Mouse (Mus musculus) limb, embryonic 13.5 days (tissue): ENCODE data around the gene Zfhx3. TPM values are rescaled to one million over a fixed set of nuclear protein-coding genes. Genes with fewer than 3 reads are reported as not detected.
A peak's percentile ranks its signal among the peaks of the same experiment; 100 is the strongest.

Experiments used
- ATAC-seq: fragments of 200-750 bp; cut with Nextera tagmentation; 2 replicates; pipeline ENCODE4 v1.8.0; 2017; ENCODE audit warnings: low read depth, moderate number of reproducible peaks, moderate TSS enrichment; ENCODE audit not compliant: low FRiP score
- H3K27ac ChIP-seq: fragments of 300-500 bp; sonication (generic); 2 replicates; pipeline ENCODE4 v1.5.1; 2015; ENCODE audit warnings: inconsistent platforms, mild to moderate bottlenecking, moderate library complexity
- H3K27me3 ChIP-seq: fragments of 300-500 bp; sonication (generic); 2 replicates; pipeline ENCODE4 v1.6.1; 2015; ENCODE audit warnings: mild to moderate bottlenecking, inconsistent platforms
- H3K36me3 ChIP-seq: fragments of 300-500 bp; sonication (generic); 2 replicates; pipeline ENCODE4 v1.6.1; 2015; ENCODE audit warnings: inconsistent platforms, mild to moderate bottlenecking, moderate library complexity
- H3K4me1 ChIP-seq: fragments of 300-500 bp; sonication (generic); 2 replicates; pipeline ENCODE4 v1.6.1; 2015; ENCODE audit warnings: inconsistent platforms
- H3K4me2 ChIP-seq: fragments of 300-500 bp; sonication (generic); replicated peaks from 2 replicates; pipeline ENCODE4 v1.6.1; 2015; ENCODE audit warnings: inconsistent platforms, mild to moderate bottlenecking, moderate library complexity
- H3K4me3 ChIP-seq: fragments of 300-500 bp; sonication (generic); 2 replicates; pipeline ENCODE4 v1.5.1; 2015; ENCODE audit warnings: moderate library complexity, mild to moderate bottlenecking, inconsistent platforms
- H3K9ac ChIP-seq: fragments of 300-500 bp; sonication (generic); 2 replicates; pipeline ENCODE4 v1.6.1; 2015; ENCODE audit warnings: mild to moderate bottlenecking, inconsistent platforms
- H3K9me3 ChIP-seq: fragments of 300-500 bp; sonication (generic); 2 replicates; pipeline ENCODE4 v1.6.1; 2016; ENCODE audit warnings: inconsistent platforms
- WGBS: fragments of 180-500 bp; shearing (Covaris S2); methylation state at CpG from one replicate; pipeline ENCODE4 v1.1.7; 2015; 5-methylcytosine and 5-hydroxymethylcytosine counted together
- polyA plus RNA-seq: library from polyadenylated mRNA; unstranded; fragments of >200 nt; fragmentation: Nextera tagmentation; extraction: Ambion mirVana; gene quantifications from 2 replicates; pipeline ENCODE4 v1.2.1, GENCODE M21; 2015

Zfhx3 gene
- polyA plus RNA-seq, 1 experiment from 2014 or later = 44.1 TPM

DNA sequence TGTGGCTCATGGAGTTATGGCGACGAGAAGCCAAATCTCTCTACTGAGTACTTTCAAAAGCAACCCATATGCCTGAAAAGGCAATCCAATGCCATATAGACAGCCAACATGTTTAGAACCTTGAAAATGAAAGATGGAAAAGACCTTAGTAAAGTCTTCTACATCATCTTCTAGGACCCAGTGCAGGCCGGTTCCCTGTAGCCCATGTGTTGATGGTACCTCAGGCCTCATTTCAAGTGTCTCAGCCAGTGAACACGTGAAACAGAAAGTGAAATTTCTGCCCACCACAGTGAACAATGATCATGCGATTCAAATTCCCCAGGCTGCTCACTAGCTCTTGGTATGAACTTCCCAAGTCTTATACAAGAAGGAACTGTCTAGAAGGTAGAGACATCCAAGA is 637.9 kb downstream of the Zfhx3 start:
- Histone ChIP-seq H3K4me3 (no peak overlapping the region), H3K4me1 (peaks cover 42% of the 10 kb centered on the region), H3K27ac (no peak overlapping the region), H3K27me3 (no peaks in the 10 kb centered on the region), H3K4me2 (no peak overlapping the region), H3K36me3 (no peaks in the 10 kb centered on the region), H3K9ac (no peak overlapping the region), H3K9me3 (no peaks in the 10 kb centered on the region)
- WGBS = 91% methylated on average over 5 of the region's 5 CpGs
- no peak for ATAC-seq

GRCm38 (mm10) chr8:108581557-108581956 is 639.1 kb downstream of the Zfhx3 start:
- no peak overlapping the region for H3K9ac ChIP-seq
- H3K4me2 ChIP-seq = no peak overlapping the region
- H3K9me3 ChIP-seq = peaks cover 4% of the 10 kb centered on the region; the same call in 1 of the 2 replicates
- ATAC-seq = no peak
- no peaks in the 10 kb centered on the region for H3K36me3 ChIP-seq
- H3K27me3 ChIP-seq = no peaks in the 10 kb centered on the region
- H3K4me1 ChIP-seq = peaks cover 42% of the 10 kb centered on the region
- 82% methylated on average over 6 of the region's 6 CpGs for WGBS
- no peak overlapping the region; the same call in 1 of the 2 replicates for H3K27ac ChIP-seq
- H3K4me3 ChIP-seq = no peak overlapping the region

- H3K4me2 ChIP-seq = no peak overlapping the region
- peaks cover 39% of the 10 kb centered on the region for H3K4me1 ChIP-seq
- H3K27me3 ChIP-seq = no peaks in the 10 kb centered on the region
- no peak overlapping the region for H3K9ac ChIP-seq
- 83% methylated on average over 3 of the region's 3 CpGs for WGBS
- H3K36me3 ChIP-seq = no peaks in the 10 kb centered on the region
- no peak overlapping the region for H3K4me3 ChIP-seq
- no peak for ATAC-seq
- peaks cover 4% of the 10 kb centered on the region; the same call in 1 of the 2 replicates for H3K9me3 ChIP-seq
- H3K27ac ChIP-seq = no peak overlapping the region
Observed at GRCm38 (mm10) chr8:108582251-108582650, 639.8 kb downstream of the Zfhx3 start.

- Histone ChIP-seq H3K27me3 (no peaks in the 10 kb centered on the region), H3K27ac (no peak overlapping the region), H3K9me3 (peaks cover 4% of the 10 kb centered on the region; the same call in 1 of the 2 replicates), H3K36me3 (no peaks in the 10 kb centered on the region), H3K9ac (no peak overlapping the region), H3K4me2 (no peak overlapping the region), H3K4me1 (peaks cover 31% of the 10 kb centered on the region), H3K4me3 (no peak overlapping the region)
- no peak for ATAC-seq
- 86% methylated on average over 4 of the region's 4 CpGs for WGBS
Observed at GRCm38 (mm10) chr8:108583261-108583660, 640.8 kb downstream of the Zfhx3 start.

DNA sequence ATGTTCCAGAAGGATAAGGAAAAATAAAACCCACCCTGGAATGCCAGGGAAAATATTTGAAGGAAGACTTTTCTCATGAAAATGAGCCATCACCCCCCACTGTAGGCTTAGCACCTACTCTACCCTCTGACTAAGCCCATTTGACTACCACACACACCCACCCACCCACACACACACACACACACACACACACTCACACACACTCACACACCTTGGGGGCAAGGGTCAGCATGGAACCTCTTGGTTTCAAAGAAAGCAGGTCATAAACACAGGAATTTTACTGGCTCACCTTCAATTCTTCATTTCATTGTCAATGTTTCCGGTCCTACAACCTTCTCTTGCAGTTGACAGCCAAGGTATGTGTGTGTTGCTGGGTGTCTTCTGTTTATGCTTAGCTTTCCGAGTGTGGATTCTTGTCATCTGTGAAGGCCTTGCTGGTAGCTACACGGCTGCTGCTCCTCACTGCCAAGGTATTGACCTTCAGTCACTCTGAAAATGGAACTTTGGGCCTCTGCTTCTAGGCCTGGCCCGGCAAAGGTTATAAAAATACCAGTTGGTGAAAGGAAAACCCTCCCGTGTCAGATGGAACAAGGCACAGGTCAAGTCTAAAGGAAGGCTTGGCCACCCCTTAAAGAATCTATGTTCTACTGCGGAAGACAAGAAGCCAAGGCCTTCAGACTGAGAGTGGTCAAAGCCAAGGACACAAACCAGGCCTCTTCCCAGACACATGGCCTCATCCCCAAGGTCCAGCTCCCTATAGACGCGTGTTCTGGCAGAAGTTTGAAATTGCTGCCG is 641.6 kb downstream of the Zfhx3 start:
- H3K9me3 ChIP-seq = peaks cover 4% of the 10 kb centered on the region; the same call in 1 of the 2 replicates
- H3K9ac ChIP-seq = no peak overlapping the region
- no peak overlapping the region; the same call in 1 of the 2 replicates for H3K27ac ChIP-seq
- H3K36me3 ChIP-seq = no peaks in the 10 kb centered on the region
- H3K4me1 ChIP-seq = peaks cover 23% of the 10 kb centered on the region
- H3K4me3 ChIP-seq = no peak overlapping the region
- 51% methylated on average over 9 of the region's 9 CpGs for WGBS
- H3K4me2 ChIP-seq = no peak overlapping the region
- ATAC-seq = no peak
- H3K27me3 ChIP-seq = no peaks in the 10 kb centered on the region

DNA sequence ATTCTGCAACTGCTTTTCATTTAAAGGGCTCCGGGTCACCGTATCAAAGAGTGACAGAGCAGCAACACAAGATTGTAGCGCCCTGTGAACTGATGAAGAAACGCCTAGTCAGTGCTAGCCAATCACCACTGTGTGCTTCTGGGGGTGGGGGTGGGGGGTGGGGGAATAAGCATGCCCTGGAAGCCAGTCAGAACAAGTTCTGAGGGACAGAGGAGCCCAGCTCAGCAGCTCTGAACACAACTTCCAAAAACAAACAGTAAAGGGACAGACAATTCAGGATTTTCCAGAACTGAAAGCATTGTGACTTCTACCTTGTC is 642.2 kb downstream of the Zfhx3 start:
- 35% methylated on average over 4 of the region's 4 CpGs for WGBS

GRCm38 (mm10) chr8:108591037-108591436 is 648.6 kb downstream of the Zfhx3 start:
- Histone ChIP-seq H3K9me3 (peaks cover 4% of the 10 kb centered on the region; the same call in 1 of the 2 replicates), H3K27ac (no peak overlapping the region), H3K4me1 (peaks cover 38% of the 10 kb centered on the region), H3K9ac (no peak overlapping the region), H3K36me3 (no peaks in the 10 kb centered on the region), H3K27me3 (no peaks in the 10 kb centered on the region), H3K4me3 (no peak overlapping the region), H3K4me2 (no peak overlapping the region)
- 85% methylated on average over 7 of the region's 7 CpGs for WGBS
- ATAC-seq = no peak

More for the DNA sequence above, 642.2 kb downstream of the Zfhx3 start:
- Histone ChIP-seq H3K27ac (no peak overlapping the region), H3K4me3 (no peak overlapping the region), H3K27me3 (no peaks in the 10 kb centered on the region), H3K9ac (no peak overlapping the region), H3K4me1 (peaks cover 18% of the 10 kb centered on the region), H3K9me3 (peaks cover 4% of the 10 kb centered on the region; the same call in 1 of the 2 replicates), H3K36me3 (no peaks in the 10 kb centered on the region), H3K4me2 (no peak overlapping the region)
- no peak for ATAC-seq

- Histone ChIP-seq H3K9ac (no peak overlapping the region), H3K27me3 (no peaks in the 10 kb centered on the region), H3K36me3 (no peaks in the 10 kb centered on the region), H3K27ac (no peak overlapping the region), H3K4me3 (no peak overlapping the region), H3K4me1 (peaks cover 38% of the 10 kb centered on the region), H3K9me3 (no peaks in the 10 kb centered on the region), H3K4me2 (no peak overlapping the region)
- WGBS = 88% methylated on average over 11 of the region's 11 CpGs
- ATAC-seq = no peak
Observed at GRCm38 (mm10) chr8:108592028-108592724, 649.7 kb downstream of the Zfhx3 start.

- H3K27ac ChIP-seq = peak overlapping the region; percentile 86
- H3K9me3 ChIP-seq = no peaks in the 10 kb centered on the region
- H3K27me3 ChIP-seq = no peaks in the 10 kb centered on the region
- no peak overlapping the region for H3K4me2 ChIP-seq
- no peaks in the 10 kb centered on the region for H3K36me3 ChIP-seq
- no peak overlapping the region for H3K4me3 ChIP-seq
- no peak for ATAC-seq
- H3K9ac ChIP-seq = no peak overlapping the region
- WGBS = 38% methylated on average over 13 of the region's 13 CpGs
- H3K4me1 ChIP-seq = peaks cover 40% of the 10 kb centered on the region
Observed at GRCm38 (mm10) chr8:108592990-108593589, 650.6 kb downstream of the Zfhx3 start.

DNA sequence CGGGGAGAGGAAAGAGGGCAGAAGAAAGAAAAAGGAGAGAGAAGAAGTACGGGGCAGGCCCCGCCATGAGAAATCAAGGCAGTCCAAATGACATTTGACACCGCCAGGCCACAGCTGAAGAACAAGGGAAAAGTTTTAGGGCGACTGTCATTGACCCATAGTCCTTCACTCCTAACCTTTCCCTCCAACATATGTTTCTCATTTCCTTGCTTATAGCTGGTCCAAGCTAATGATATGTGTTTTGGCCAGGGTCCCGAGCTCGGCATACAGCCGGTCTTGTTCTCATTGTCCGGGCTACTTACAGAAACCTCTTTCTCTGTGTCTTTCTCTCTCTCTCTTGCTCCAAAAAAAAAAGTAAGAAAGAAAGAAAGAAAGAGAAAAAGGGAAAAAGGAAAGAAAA is 651.4 kb downstream of the Zfhx3 start:
- ATAC-seq = peak; percentile 62
- WGBS = 5% methylated on average over 9 of the region's 9 CpGs
- Histone ChIP-seq H3K36me3 (no peaks in the 10 kb centered on the region), H3K4me2 (peak overlapping the region; percentile 42), H3K27ac (peak overlapping the region; percentile 86), H3K9ac (no peak overlapping the region), H3K27me3 (no peaks in the 10 kb centered on the region), H3K4me1 (peaks cover 47% of the 10 kb centered on the region), H3K4me3 (no peak overlapping the region), H3K9me3 (no peaks in the 10 kb centered on the region)

- no peak overlapping the region for H3K4me3 ChIP-seq
- no peaks in the 10 kb centered on the region for H3K9me3 ChIP-seq
- 30% methylated on average over 9 of the region's 9 CpGs for WGBS
- H3K9ac ChIP-seq = no peak overlapping the region
- H3K27ac ChIP-seq = peak overlapping the region; percentile 86
- H3K4me2 ChIP-seq = peak overlapping the region; percentile 42
- H3K4me1 ChIP-seq = peaks cover 50% of the 10 kb centered on the region
- ATAC-seq = peak; percentile 17; the same call in 1 of the 2 replicates
- no peaks in the 10 kb centered on the region for H3K36me3 ChIP-seq
- H3K27me3 ChIP-seq = no peaks in the 10 kb centered on the region
Observed at GRCm38 (mm10) chr8:108594361-108595060, 652.1 kb downstream of the Zfhx3 start.

- Histone ChIP-seq H3K4me3 (no peak overlapping the region), H3K9ac (no peak overlapping the region), H3K27me3 (no peaks in the 10 kb centered on the region), H3K27ac (peak overlapping the region; percentile 86; the same call in 1 of the 2 replicates), H3K36me3 (no peaks in the 10 kb centered on the region), H3K4me1 (peaks cover 54% of the 10 kb centered on the region), H3K4me2 (no peak overlapping the region; the same call in 1 of the 2 replicates), H3K9me3 (no peaks in the 10 kb centered on the region)
- WGBS = 48% methylated on average over 9 of the region's 9 CpGs
- no peak for ATAC-seq
Observed at GRCm38 (mm10) chr8:108595061-108595419, 652.6 kb downstream of the Zfhx3 start.
